12 mouse cellular contexts compared by ENCODE assay signal in the genomic region with DNA sequence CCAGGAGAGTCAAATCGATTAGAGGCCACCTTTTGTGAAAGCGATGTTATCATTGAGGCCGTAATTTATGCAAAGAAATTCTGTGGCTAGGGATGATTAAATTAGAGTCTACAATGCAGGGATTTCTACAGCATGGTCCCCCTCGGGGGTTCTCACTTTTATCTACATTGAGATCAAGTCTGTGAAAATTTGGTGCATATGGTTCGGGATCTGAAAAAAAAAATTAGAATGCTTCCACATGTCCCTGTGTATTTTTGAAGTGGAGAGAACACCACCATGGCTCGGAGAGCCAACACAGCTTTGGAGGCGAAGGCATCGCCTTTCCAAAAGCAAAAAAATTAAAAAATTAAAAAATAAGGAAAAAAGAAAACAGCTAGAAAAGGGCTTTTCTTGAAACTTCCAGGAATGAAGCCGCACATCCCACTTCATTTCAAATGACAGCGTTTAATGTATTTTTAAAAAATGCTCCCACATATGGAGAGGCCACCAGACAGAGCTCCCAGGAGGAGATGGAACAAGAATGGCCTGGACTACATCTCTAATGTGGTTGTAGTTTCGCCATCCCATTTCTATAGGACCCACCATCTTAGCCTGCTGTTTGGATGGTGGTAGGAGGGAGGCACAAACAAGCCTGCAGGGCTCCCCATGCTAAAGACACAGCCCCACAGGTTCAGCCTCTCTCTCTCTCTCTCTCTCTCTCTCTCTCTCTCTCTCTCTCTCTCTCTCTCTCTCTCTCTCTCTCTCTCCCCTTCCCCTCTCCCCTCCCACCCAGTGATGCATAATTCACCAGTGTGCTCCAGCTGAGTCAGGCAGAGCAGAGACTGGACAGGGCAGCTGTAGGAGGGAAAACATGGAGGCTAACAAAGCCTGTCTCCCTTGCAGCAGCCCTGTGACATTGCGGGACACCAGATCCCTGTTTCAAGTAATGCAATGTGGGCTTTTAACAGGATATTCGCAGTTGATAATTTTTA.
DNase-seq lines count a peak whose midpoint lies in the region; ATAC-seq and TF ChIP-seq lines count a peak whose summit lies in the region.
"Had no signal": no experiment of that assay in that cellular context is flagged by ENCODE, and none has a peak within 500 bp of the region (broad histone marks: within the 10 kb centered on the region; RNA-seq: fewer than 3 reads in every experiment).

No protein-coding gene starts in this region.

- DNase-seq in brain, embryonic 14.5 days (ENCODE audit: low read depth), result peak; percentile 83
- DNase-seq in hindbrain, embryonic 10.5 days (ENCODE audit: low spot score), result peak; percentile 56
- DNase-seq in midbrain, embryonic 11.5 days (ENCODE audit: low spot score, missing footprints), result peak; percentile 92
- DNase-seq in urinary bladder, postnatal 25 days (ENCODE audit: low spot score), result no peak
- DNase-seq in left cerebral cortex, adult 11 months (ENCODE audit: low spot score), result no peak
- DNase-seq in lung, postnatal 4 days, result no peak
- no peak for DNase-seq in gastrocnemius, adult 18-20 months (ENCODE audit: low spot score)
- DNase-seq: kidney, postnatal 14 days had no signal

- H3K27ac ChIP-seq in ES-Bruce4 (ENCODE audit: insufficient read depth, low read length), result peak overlapping the region; percentile 46; the same call in 1 of the 2 replicates
- H3K27ac ChIP-seq in hindbrain, embryonic 10.5 days, result peak overlapping the region; percentile 96
- peak overlapping the region; percentile 96 for H3K27ac ChIP-seq in midbrain, embryonic 11.5 days (ENCODE audit: low read depth, low read length)
- H3K27ac ChIP-seq: heart, embryonic 15.5 days had no signal

- 57% methylated on average over 13 of the region's 13 CpGs for WGBS in hindbrain, embryonic 10.5 days
- 55% methylated on average over 13 of the region's 13 CpGs for WGBS in midbrain, embryonic 11.5 days

- H3K9ac ChIP-seq in ES-Bruce4 (ENCODE audit: low read depth, poor library complexity, severe bottlenecking), result no peak overlapping the region
- peak overlapping the region; percentile 60 for H3K9ac ChIP-seq in midbrain, embryonic 11.5 days (ENCODE audit: low read length)
- H3K9ac ChIP-seq: heart, embryonic 15.5 days had no signal

- no peak for TF ChIP-seq CTCF in ES-Bruce4 (IDR thresholded peaks at IDR 0.05; ENCODE audit: low read depth, low read length)
- no peak for TF ChIP-seq CTCF in brain, embryonic 14.5 days (IDR thresholded peaks at IDR 0.05; ENCODE audit: borderline replicate concordance, extremely low read depth, insufficient read depth, insufficient read length)

- peak; percentile 85 for ATAC-seq in midbrain, embryonic 11.5 days (ENCODE audit: low FRiP score)
- ATAC-seq: activated CD4-positive, CD25-positive, alpha-beta regulatory T cell, adult 4 months; lung, postnatal 0 days had no signal

- H3K36me3 ChIP-seq in ES-Bruce4 (ENCODE audit: control insufficient read depth, insufficient read depth, low read length, poor library complexity, severe bottlenecking), result no peaks in the 10 kb centered on the region
- no peaks in the 10 kb centered on the region for H3K36me3 ChIP-seq in hindbrain, embryonic 10.5 days
- H3K36me3 ChIP-seq in midbrain, embryonic 11.5 days (ENCODE audit: control insufficient read depth, insufficient read depth, low read length), result no peaks in the 10 kb centered on the region
- H3K36me3 ChIP-seq: heart, embryonic 15.5 days had no signal

- no peak overlapping the region for H3K4me3 ChIP-seq in ES-Bruce4 (ENCODE audit: low read depth, low read length)
- peak overlapping the region; percentile 37 for H3K4me3 ChIP-seq in hindbrain, embryonic 10.5 days
- H3K4me3 ChIP-seq in midbrain, embryonic 11.5 days (ENCODE audit: low read depth, low read length), result no peak overlapping the region
- H3K4me3 ChIP-seq: heart, embryonic 15.5 days had no signal

- no peak for TF ChIP-seq POLR2A in ES-Bruce4 (IDR thresholded peaks at IDR 0.05; ENCODE audit: insufficient read depth, low read length)
- TF ChIP-seq POLR2A in brain, embryonic 14.5 days (IDR thresholded peaks at IDR 0.05; ENCODE audit: borderline replicate concordance, extremely low read depth, insufficient read depth, insufficient read length, poor library complexity, severe bottlenecking), result no peak

- H3K4me1 ChIP-seq in ES-Bruce4 (ENCODE audit: control insufficient read depth, insufficient read depth, low read length), result peaks cover 5% of the 10 kb centered on the region
- peaks cover 86% of the 10 kb centered on the region for H3K4me1 ChIP-seq in hindbrain, embryonic 10.5 days (replicated peaks)
- peaks cover 46% of the 10 kb centered on the region for H3K4me1 ChIP-seq in midbrain, embryonic 11.5 days (ENCODE audit: control insufficient read depth, insufficient read depth, low read length)

- TF ChIP-seq EP300 in ES-Bruce4 (IDR thresholded peaks at IDR 0.05; ENCODE audit: insufficient read depth, low read depth, low read length), result no peak

- H3K27me3 ChIP-seq in ES-Bruce4 (ENCODE audit: control insufficient read depth, insufficient read depth, low read length, poor library complexity, severe bottlenecking), result no peaks in the 10 kb centered on the region
- H3K27me3 ChIP-seq in hindbrain, embryonic 10.5 days (ENCODE audit: insufficient read depth, poor library complexity, severe bottlenecking), result no peaks in the 10 kb centered on the region
- no peaks in the 10 kb centered on the region for H3K27me3 ChIP-seq in midbrain, embryonic 11.5 days (ENCODE audit: control insufficient read depth, insufficient read depth, low read length)
- H3K27me3 ChIP-seq: heart, embryonic 15.5 days had no signal

- H3K9me3 ChIP-seq in ES-Bruce4 (replicated peaks; ENCODE audit: control insufficient read depth, insufficient read depth, low read length, poor library complexity, severe bottlenecking), result no peaks in the 10 kb centered on the region
- no peaks in the 10 kb centered on the region for H3K9me3 ChIP-seq in hindbrain, embryonic 10.5 days
- H3K9me3 ChIP-seq in midbrain, embryonic 11.5 days (ENCODE audit: control insufficient read depth, low read length), result no peaks in the 10 kb centered on the region
- H3K9me3 ChIP-seq: heart, embryonic 15.5 days had no signal

- peak overlapping the region; percentile 39 for H3K4me2 ChIP-seq in midbrain, embryonic 11.5 days
- H3K4me2 ChIP-seq: heart, embryonic 15.5 days had no signal

Comparison
In these comparisons a context has a peak if more than half of its experiments do, and no peak if none do; other contexts are left out.
1. H3K27ac ChIP-seq: peak in every context shown above with its lines; median percentile 96 in hindbrain, embryonic 10.5 days; 96 in midbrain, embryonic 11.5 days; 46 in ES-Bruce4.
2. DNase-seq: peak in brain, embryonic 14.5 days (single experiment), hindbrain, embryonic 10.5 days (single experiment) and midbrain, embryonic 11.5 days (single experiment); none in urinary bladder, postnatal 25 days (single experiment), left cerebral cortex, adult 11 months (single experiment), lung, postnatal 4 days (0 of 2) and gastrocnemius, adult 18-20 months (single experiment).